Mouse (Mus musculus): ENCODE measurements around the gene Vkorc1l1.

- TF ChIP-seq CTCF (IDR thresholded peaks at IDR 0.05; ENCODE audit: low read depth, low read length) (no peak), GATA1 (IDR thresholded peaks at IDR 0.05; ENCODE audit: borderline replicate concordance, low read length) (no peak), POLR2AphosphoS5 (IDR thresholded peaks at IDR 0.05; ENCODE audit: insufficient replicate concordance, low read depth, low read length) (no peak), TAL1 (conservative IDR thresholded peaks at IDR 0.05; ENCODE audit: low read depth, low read length) (no peak), GATA2 (IDR thresholded peaks at IDR 0.05; ENCODE audit: borderline replicate concordance, low read depth, low read length) (no peak)
These were observed 32.6 kb downstream of the Vkorc1l1 start for GRCm38 (mm10) chr5:129974354-129974753.

Data from G1E (cell line).